Mouse (Mus musculus): Measurements from ENCODE around the gene Cfap70.

Cfap70 gene

GRCm38 (mm10) chr14:20422257-20422656, 29.8 kb downstream of the Cfap70 start:
- DNase-seq, result no peak

DNA sequence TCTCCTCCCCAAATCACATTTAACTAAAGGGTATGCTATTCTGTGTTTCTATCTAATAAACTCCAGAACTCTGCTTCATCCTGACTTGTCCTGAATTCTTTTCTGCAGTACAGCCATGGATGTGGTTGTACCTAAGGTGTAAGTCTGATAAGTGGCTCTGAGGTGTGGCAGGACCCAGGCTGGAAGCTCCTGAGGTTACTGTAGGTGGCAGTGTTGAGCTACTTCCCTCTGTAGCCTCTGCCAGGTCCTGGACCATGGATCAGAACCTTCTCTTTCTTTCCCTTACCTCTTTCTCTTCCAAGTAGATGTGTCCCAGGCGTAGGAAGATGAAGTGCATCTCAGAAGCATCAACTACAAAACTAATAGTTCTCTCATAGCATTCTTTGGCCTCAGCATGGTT, 52.0 kb downstream of the Cfap70 start:
- DNase-seq, result no peak

DNA sequence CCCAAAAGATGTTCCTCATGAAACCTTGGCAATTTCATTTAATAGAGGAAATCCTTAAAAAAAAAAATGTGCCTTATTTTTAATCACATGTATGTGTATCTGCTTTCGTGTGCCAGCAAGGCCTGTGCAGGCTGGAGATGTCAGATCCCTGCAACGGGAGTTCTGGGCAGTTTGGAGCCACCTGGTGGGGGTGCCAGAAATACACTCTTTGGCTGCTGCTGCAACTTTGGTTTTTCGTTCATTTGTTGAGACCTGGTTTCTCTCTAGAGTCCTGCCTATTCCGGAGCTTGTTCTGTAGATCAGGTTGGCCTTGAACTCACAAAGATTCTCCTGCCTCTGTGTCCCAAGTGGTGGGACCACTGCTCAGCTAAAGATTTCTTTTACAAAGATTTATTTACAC, 53.2 kb downstream of the Cfap70 start:
- DNase-seq, result no peak

- DNase-seq, result no peak
Observed at GRCm38 (mm10) chr14:20397220-20397619, 54.8 kb downstream of the Cfap70 start.

DNA sequence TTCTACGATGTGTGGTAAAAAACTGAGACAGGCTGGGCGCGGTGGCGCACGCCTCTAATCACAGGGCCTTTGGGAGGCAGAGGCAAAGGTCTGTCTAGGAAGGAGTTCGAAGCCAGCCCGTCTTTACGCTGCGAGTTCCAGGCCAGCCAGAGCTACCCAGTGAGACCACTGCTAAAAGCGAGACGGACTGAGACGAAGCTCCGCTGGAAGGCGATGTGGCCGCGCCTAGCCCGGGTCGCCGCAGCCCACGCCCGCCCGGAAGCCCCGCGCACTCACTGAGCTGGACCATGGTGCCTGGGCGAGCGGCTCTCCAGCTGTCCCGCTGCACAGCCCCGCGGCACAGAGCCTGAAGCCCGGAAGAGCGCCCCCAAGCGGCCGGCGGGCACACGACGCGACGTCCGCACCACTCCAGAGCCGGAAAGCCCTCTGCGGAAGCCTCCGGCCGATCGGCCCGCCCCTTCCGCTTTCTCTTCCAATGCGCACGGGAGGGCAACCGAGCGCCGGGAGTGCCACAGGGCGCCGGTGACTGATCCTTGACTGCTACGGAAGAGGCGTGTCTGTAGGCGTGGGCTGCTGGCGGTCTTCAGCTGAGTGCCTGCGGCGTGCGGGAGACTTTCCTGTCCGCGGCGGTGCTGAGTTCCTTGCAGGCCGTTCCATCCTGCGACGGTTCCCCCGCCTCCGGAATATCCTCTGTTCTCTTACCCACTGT, 58.7 kb downstream of the Cfap70 start, which contains the start of gene Mrps16:
Gene Mrps16 (minus strand): TSS at position 430 of the 709 bp plus-strand sequence.
- peak; percentile 96 for DNase-seq

GRCm38 (mm10) chr14:20392326-20392725, 59.7 kb downstream of the Cfap70 start:
- DNase-seq, result peak; percentile 54

GRCm38 (mm10) chr14:20389446-20390079, 62.5 kb downstream of the Cfap70 start:
- no peak for DNase-seq

DNA sequence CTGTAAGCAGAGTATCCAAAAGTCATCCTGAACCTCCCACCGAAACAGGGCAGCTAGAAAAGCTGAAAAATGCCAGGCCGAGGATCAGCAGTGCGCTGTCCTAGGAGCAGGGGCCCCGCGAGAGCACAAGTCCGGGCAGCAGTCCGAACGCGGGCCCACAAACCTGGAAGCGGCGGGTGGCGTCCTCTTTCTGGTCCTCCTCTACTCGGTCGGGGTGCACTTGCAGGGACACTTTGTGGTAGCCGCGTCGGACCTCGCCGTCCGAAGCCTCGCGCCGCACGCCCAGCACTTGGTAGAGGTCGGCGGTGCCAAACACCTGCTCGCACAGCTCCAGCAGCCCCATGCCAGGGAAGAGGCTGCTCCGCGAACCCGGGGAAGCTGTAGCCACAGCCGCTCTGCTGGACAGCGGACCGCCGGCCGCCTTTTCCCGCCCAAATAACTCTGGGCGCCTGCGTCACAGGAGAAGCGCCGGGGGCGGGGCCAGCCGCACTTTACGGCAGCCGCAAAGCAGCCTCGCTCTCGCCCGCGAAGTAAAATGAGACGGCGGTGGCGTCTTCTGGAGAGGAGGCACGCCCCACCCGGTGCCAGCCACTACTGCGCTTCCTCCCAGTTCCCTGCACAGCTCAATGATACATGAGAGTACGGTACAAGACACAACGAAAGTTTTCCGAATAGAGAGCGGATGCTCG, 63.4 kb downstream of the Cfap70 start, which contains the start of gene Dnajc9:
Gene Dnajc9 (minus strand): TSS at position 470 of the 689 bp plus-strand sequence.
- DNase-seq, result peak; percentile 93

- no peak for DNase-seq
Observed at GRCm38 (mm10) chr14:20379753-20380430, 72.1 kb downstream of the Cfap70 start.

GRCm38 (mm10) chr14:20379087-20379640, 72.9 kb downstream of the Cfap70 start:
- no peak for DNase-seq

GRCm38 (mm10) chr14:20378313-20379061, 73.5 kb downstream of the Cfap70 start:
- DNase-seq, result peak; percentile 43

GRCm38 (mm10) chr14:20377112-20377521, 74.9 kb downstream of the Cfap70 start:
- DNase-seq, result no peak

DNA sequence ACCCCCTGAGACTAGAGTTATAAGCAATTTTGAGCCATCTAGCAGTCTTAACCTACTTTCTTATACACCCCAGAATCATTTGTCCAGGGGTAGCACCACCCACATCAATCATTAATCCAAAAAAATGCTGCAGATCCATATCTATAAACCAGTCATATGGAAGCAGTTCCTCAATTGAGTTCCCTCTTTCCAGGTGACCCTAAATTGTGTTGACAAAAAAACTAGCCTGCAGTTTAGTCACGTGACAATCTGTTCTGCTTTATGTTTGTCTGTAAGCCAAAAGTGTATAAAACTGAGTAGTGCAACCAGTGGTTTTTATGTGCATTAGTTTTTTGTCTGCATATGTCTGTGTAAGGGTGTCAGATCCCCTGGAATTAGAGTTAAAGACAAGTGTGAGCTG, 80.2 kb downstream of the Cfap70 start:
- DNase-seq, result no peak

- no peak for DNase-seq
Observed at GRCm38 (mm10) chr14:20370798-20371197, 81.2 kb downstream of the Cfap70 start.

DNA sequence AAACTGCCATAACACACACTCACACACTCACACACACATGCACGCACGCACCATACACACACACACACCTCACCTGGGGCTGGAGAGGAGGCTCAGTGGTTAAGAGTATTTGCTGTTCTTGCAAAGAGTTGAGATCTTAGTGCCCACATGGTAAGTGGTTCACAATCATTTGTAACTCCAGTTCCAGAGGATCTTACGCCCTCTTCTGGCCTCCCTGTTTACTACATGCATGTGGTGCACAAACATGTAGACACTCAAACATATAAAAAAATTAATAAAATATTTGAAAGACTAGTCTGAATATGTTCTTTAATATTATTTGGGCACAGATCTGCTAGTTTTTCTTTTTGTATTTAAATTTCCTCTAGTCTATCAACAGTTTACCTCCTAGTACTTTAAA, 83.8 kb downstream of the Cfap70 start:
- DNase-seq, result no peak

DNA sequence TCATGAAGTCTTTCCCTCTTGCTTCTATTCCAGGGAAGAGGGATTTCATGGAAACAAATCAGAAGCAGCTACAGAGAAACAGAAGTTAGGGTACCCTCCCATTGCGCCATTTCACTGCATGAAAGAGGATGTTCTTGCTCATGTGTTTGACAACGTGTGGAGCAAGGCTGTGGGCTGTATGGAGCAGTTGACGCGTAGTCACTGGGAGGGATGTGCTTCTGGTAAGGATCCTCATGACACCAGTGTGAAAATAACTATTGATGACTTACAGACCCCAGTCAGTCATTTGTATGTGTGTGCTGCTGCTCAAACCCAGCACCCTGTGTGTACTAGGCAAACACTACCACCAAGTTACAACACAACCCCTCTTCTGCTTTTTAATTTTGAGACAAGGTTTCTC, 88.8 kb downstream of the Cfap70 start:
- no peak for DNase-seq

GRCm38 (mm10) chr14:20347991-20348541, 104.0 kb downstream of the Cfap70 start, which contains the start of the genes Ecd and Fam149b:
TSS of gene Ecd (minus strand) at chr14:20348121.
TSS of gene Fam149b (plus strand) at chr14:20348162.
- DNase-seq, result peak; percentile 94

GRCm38 (mm10) chr14:20347441-20347990, 104.5 kb downstream of the Cfap70 start:
- no peak for DNase-seq

GRCm38 (mm10) chr14:20345885-20346284, 106.1 kb downstream of the Cfap70 start:
- no peak for DNase-seq
